Mouse (Mus musculus) intestine, embryonic 14.5 days (tissue): ENCODE results near the gene Tbc1d32. TPM values are rescaled to one million over a fixed set of nuclear protein-coding genes. Genes with fewer than 3 reads are reported as not detected.
"Not testable (repeated sequence)": the region's sequence is repeated elsewhere in the genome, so short reads cannot be mapped to it uniquely, and the experiment has no call there.

Experiments used
- ATAC-seq: fragments of 200-750 bp; cut with Nextera tagmentation; replicated peaks from 2 replicates; pipeline ENCODE4 v1.8.0; 2017; ENCODE audit warnings: low read depth, moderate number of reproducible peaks, moderate TSS enrichment, moderate library complexity; ENCODE audit not compliant: low FRiP score, low TSS enrichment
- DNase-seq: peaks from one replicate; pipeline ENCODE4 v3.0.0-alpha.2; 2018; ENCODE audit warnings: low spot score
- H3K27ac ChIP-seq: fragments of 300-500 bp; sonication (generic); 2 replicates; pipeline ENCODE4 v1.5.1; 2014; ENCODE audit warnings: low read depth, mild to moderate bottlenecking, control low read depth
- H3K27me3 ChIP-seq: fragments of 300-500 bp; sonication (generic); replicated peaks from 2 replicates; pipeline ENCODE4 v1.6.1; 2014; ENCODE audit warnings: low read length, control low read depth; ENCODE audit not compliant: control insufficient read depth, insufficient read depth
- H3K36me3 ChIP-seq: fragments of 300-500 bp; sonication (generic); 2 replicates; pipeline ENCODE4 v1.6.1; 2014; ENCODE audit warnings: low read length, control low read depth; ENCODE audit not compliant: control insufficient read depth, insufficient read depth
- H3K4me1 ChIP-seq: fragments of 300-500 bp; sonication (generic); replicated peaks from 2 replicates; pipeline ENCODE4 v1.6.1; 2014; ENCODE audit warnings: low read length, control low read depth, mixed read lengths; ENCODE audit not compliant: control insufficient read depth, insufficient read depth
- H3K4me2 ChIP-seq: fragments of 300-500 bp; sonication (generic); 2 replicates; pipeline ENCODE4 v1.6.1; 2014; ENCODE audit warnings: low read length
- H3K4me3 ChIP-seq: fragments of 300-500 bp; sonication (generic); 2 replicates; pipeline ENCODE4 v1.5.1; 2014; ENCODE audit warnings: low read depth, low read length, control low read depth, mixed read lengths
- H3K9ac ChIP-seq: fragments of 300-500 bp; sonication (generic); 2 replicates; pipeline ENCODE4 v1.6.1; 2014; ENCODE audit warnings: mild to moderate bottlenecking, low read length
- H3K9me3 ChIP-seq: fragments of 300-500 bp; sonication (generic); 2 replicates; pipeline ENCODE4 v1.6.1; 2016; ENCODE audit warnings: low read length, control low read depth; ENCODE audit not compliant: control insufficient read depth
- WGBS: fragments of 180-500 bp; shearing (Covaris S2); extraction: QIAGEN DNeasy Blood & Tissue Kit; methylation state at CpG from one replicate; pipeline ENCODE4 v1.1.7; 2014; 5-methylcytosine and 5-hydroxymethylcytosine counted together
- polyA plus RNA-seq: library from polyadenylated mRNA; unstranded; fragments of >200 nt; fragmentation: Nextera tagmentation; extraction: Ambion mirVana; gene quantifications from 2 replicates; pipeline ENCODE4 v1.2.1, GENCODE M21; 2014

Tbc1d32 gene
- polyA plus RNA-seq, 1 experiment from 2014 or later: 3.8 TPM

DNA sequence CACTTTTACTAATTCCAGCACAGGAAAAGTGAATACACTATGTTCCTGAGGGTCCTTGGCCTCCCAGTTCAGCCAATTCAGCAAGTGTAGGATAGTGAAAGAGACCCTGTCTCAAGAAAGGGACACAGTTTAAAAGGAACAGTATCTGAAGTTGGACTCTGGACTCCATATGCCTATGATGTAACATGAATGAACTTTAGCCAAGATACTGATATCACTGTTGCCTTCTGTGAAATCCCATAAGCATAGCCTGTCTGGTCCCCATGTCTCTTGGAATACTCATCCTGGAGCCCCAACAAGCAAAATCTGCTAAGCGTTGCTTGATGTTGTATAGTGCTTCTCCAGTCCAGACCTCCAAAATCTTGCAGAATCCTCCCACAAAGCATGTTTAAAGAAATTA is 46.8 kb downstream of the Tbc1d32 start:
- 93% methylated on average over 1 of the region's 1 CpGs for WGBS
- no peaks in the 10 kb centered on the region for H3K9me3 ChIP-seq
- H3K4me2 ChIP-seq: no peak overlapping the region
- DNase-seq (no peak), ATAC-seq (no peak)
- H3K27me3 ChIP-seq: no peaks in the 10 kb centered on the region
- no peaks in the 10 kb centered on the region for H3K4me1 ChIP-seq
- H3K27ac ChIP-seq: no peak overlapping the region
- peaks cover 7% of the 10 kb centered on the region; the same call in 1 of the 2 replicates for H3K36me3 ChIP-seq
- no peak overlapping the region for H3K4me3 ChIP-seq
- H3K9ac ChIP-seq: no peak overlapping the region

GRCm38 (mm10) chr10:56173184-56173583 is 55.3 kb downstream of the Tbc1d32 start:
- ATAC-seq: no peak

GRCm38 (mm10) chr10:56167721-56168120 is 60.8 kb downstream of the Tbc1d32 start:
- H3K27me3 ChIP-seq, H3K9ac ChIP-seq, DNase-seq, H3K27ac ChIP-seq, H3K4me1 ChIP-seq, H3K9me3 ChIP-seq, H3K4me2 ChIP-seq, ATAC-seq, H3K36me3 ChIP-seq, H3K4me3 ChIP-seq: not testable (repeated sequence)

More at GRCm38 (mm10) chr10:56173184-56173583, 55.3 kb downstream of the Tbc1d32 start:
- Histone ChIP-seq H3K9ac (no peak overlapping the region), H3K4me1 (no peaks in the 10 kb centered on the region), H3K4me2 (no peak overlapping the region), H3K9me3 (no peaks in the 10 kb centered on the region), H3K4me3 (no peak overlapping the region), H3K27ac (no peak overlapping the region), H3K36me3 (no peaks in the 10 kb centered on the region), H3K27me3 (no peaks in the 10 kb centered on the region)
- DNase-seq: no peak
- WGBS: 54% methylated on average over 5 of the region's 5 CpGs

DNA sequence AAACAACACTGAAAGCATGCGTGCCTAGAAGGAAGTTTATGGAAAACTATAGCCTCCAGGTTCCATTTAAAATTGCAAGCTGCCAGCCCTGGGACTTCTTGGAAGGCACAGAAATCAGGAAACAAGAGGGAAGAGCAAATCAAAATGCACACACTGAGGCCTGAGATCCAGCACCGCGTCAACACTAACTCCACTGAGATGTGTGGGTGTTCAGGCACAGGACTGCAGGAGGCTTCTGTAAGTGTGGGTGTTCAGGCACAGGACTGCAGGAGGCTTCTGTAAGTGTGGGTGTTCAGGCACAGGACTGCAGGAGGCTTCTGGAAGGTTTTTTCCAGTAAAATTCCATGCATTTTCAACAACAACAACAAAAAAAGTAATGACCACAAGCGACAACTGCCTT is 62.7 kb downstream of the Tbc1d32 start:
- no peaks in the 10 kb centered on the region for H3K4me1 ChIP-seq
- no peaks in the 10 kb centered on the region for H3K27me3 ChIP-seq
- no peak overlapping the region for H3K4me2 ChIP-seq
- H3K9me3 ChIP-seq: no peaks in the 10 kb centered on the region
- DNase-seq (no peak), ATAC-seq (no peak)
- H3K9ac ChIP-seq: no peak overlapping the region
- H3K4me3 ChIP-seq: no peak overlapping the region
- H3K36me3 ChIP-seq: no peaks in the 10 kb centered on the region
- 92% methylated on average over 4 of the region's 4 CpGs for WGBS
- H3K27ac ChIP-seq: no peak overlapping the region

- Histone ChIP-seq H3K9ac (no peak overlapping the region), H3K4me2 (no peak overlapping the region), H3K4me1 (no peaks in the 10 kb centered on the region), H3K27me3 (no peaks in the 10 kb centered on the region), H3K9me3 (no peaks in the 10 kb centered on the region), H3K36me3 (no peaks in the 10 kb centered on the region), H3K27ac (no peak overlapping the region), H3K4me3 (no peak overlapping the region)
- no peak for ATAC-seq
- no peak for DNase-seq
- WGBS: 58% methylated on average over 3 of the region's 3 CpGs
Observed at GRCm38 (mm10) chr10:56164411-56164810, 64.1 kb downstream of the Tbc1d32 start.

- no peaks in the 10 kb centered on the region for H3K9me3 ChIP-seq
- H3K4me3 ChIP-seq: no peak overlapping the region
- DNase-seq: no peak
- H3K36me3 ChIP-seq: no peaks in the 10 kb centered on the region
- WGBS: 79% methylated on average over 2 of the region's 2 CpGs
- ATAC-seq: no peak
- H3K27me3 ChIP-seq: no peaks in the 10 kb centered on the region
- no peak overlapping the region for H3K27ac ChIP-seq
- no peak overlapping the region for H3K4me2 ChIP-seq
- H3K9ac ChIP-seq: no peak overlapping the region
- H3K4me1 ChIP-seq: no peaks in the 10 kb centered on the region
Observed at GRCm38 (mm10) chr10:56158748-56159147, 69.7 kb downstream of the Tbc1d32 start.

DNA sequence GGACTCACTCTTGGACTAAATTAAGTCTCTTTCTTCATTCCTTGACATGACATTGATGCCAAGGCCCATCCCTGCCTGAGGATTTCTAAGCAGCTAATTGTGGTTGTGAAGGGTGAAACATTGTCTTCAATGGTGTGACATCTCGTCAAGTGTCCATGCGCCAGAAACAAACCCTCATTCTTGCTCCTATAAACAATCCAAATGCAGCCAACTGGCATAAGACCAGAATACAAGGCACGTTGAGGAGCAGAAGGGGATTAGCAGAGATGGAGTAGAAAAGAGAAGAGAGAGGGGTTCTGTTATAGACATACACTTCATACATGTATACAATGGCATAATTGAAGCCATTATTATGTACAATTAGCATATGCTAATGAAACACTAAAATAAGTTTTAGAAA is 70.3 kb downstream of the Tbc1d32 start:
- WGBS: 83% methylated on average over 3 of the region's 3 CpGs

GRCm38 (mm10) chr10:56156956-56157355 is 71.5 kb downstream of the Tbc1d32 start:
- ATAC-seq (no peak), DNase-seq (no peak)
- Histone ChIP-seq H3K9ac (no peak overlapping the region), H3K27ac (no peak overlapping the region), H3K4me1 (no peaks in the 10 kb centered on the region), H3K4me3 (no peak overlapping the region), H3K36me3 (no peaks in the 10 kb centered on the region), H3K9me3 (no peaks in the 10 kb centered on the region), H3K4me2 (no peak overlapping the region), H3K27me3 (no peaks in the 10 kb centered on the region)
- WGBS: 95% methylated on average over 3 of the region's 3 CpGs

More for the DNA sequence above, 70.3 kb downstream of the Tbc1d32 start:
- Histone ChIP-seq H3K4me3 (no peak overlapping the region), H3K27me3 (no peaks in the 10 kb centered on the region), H3K9me3 (no peaks in the 10 kb centered on the region), H3K4me2 (no peak overlapping the region), H3K36me3 (no peaks in the 10 kb centered on the region), H3K9ac (no peak overlapping the region), H3K4me1 (no peaks in the 10 kb centered on the region), H3K27ac (no peak overlapping the region)
- DNase-seq (no peak), ATAC-seq (no peak)

DNA sequence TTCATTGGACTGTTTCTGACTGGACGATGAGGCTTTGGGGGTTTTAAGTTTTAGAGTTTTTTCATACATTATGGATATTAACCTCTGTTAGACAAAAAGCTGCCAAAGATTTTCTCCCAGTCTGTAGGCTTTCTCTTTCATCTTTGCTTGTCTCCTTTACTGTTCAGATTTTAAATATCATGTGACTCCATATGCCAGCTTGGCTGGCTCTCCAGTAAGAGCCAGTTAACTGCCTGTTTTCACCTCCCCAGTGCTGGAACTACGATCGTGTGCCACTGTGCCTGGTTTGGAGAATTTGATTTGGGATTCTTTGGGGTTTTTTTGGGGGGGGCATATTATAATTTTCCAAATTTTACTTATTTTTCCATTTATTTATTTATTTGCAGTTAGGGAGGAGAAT is 79.6 kb downstream of the Tbc1d32 start:
- Histone ChIP-seq H3K4me2 (no peak overlapping the region), H3K9ac (no peak overlapping the region), H3K4me1 (no peaks in the 10 kb centered on the region), H3K36me3 (no peaks in the 10 kb centered on the region), H3K27me3 (no peaks in the 10 kb centered on the region), H3K9me3 (no peaks in the 10 kb centered on the region), H3K4me3 (no peak overlapping the region), H3K27ac (no peak overlapping the region)
- 94% methylated on average over 3 of the region's 3 CpGs for WGBS
- ATAC-seq (no peak), DNase-seq (no peak)
